Mouse (Mus musculus) right cerebral cortex, postnatal 14 days (tissue): ENCODE results near the gene Edem3.
"Not testable (repeated sequence)": the region's sequence is repeated elsewhere in the genome, so short reads cannot be mapped to it uniquely, and the experiment has no call there.

Source experiments
- DNase-seq: peaks from one replicate; pipeline ENCODE4 v3.0.0; 2022

The Edem3 gene

DNA sequence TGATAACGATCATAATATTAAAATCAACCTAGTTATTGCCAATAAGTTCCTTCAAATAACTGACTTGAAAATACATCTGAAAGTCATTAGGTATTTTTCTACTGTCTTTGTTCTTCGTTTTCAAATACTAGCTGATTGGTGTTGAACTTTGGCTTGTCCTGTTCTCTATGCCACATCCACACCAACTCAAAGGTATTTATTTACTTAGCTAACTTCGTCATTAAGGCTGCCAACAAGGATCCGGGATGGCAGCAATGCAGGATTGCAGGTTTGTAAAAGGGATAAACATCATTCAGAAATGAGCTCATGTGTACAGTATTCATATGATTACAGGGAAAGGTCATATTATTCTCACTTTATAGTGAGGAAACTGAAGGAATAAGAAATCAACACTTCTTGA lies 2.2 kb upstream of the Edem3 start:
- no peak for DNase-seq

DNA sequence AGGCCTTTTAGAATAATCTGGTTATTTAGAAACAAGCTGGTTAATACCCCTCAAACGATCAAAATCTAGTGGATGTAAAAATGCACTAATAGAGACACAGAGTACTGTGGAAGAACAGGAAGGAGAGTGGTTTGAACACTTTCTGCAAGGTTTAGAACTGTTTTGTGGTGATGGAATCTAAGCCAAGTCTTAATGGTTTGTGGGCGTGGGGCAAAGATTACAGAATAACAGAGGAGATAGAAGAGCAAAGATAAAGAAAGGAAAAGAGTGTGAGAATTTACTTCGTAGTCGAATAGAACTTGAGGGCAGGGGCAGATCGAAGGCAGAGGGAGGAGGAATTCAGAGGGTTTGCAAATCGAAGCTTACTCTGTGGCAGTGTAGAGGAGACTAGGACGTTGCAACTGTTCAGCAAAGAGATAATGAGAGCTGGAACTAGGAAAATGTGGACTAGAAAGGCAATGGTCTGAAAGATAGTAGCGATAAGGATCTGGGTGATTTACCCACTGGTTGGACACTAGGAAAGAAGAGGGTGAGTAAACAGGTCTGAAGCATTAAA lies 1.7 kb upstream of the Edem3 start:
- DNase-seq = no peak

GRCm38 (mm10) chr1:151754028-151754489 lies 1.1 kb upstream of the Edem3 start:
- DNase-seq = no peak

GRCm38 (mm10) chr1:151755660-151756424 lies 671 bp downstream of the Edem3 start:
- DNase-seq = no peak

DNA sequence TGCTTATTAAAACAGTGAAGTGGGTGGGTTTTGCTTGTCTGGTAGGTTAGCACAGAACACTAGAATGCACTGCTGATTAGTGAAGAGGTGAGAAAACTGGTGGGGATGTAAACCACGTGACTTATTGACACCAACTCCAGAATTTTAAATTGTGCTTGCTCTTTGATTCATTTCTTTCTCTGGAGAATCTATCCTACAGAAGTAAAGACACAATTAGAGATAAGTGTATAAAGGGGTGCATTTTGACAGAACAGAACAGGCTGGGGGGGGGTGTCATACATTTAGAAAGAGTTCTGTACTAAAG lies 1.2 kb downstream of the Edem3 start:
- DNase-seq = no peak

DNA sequence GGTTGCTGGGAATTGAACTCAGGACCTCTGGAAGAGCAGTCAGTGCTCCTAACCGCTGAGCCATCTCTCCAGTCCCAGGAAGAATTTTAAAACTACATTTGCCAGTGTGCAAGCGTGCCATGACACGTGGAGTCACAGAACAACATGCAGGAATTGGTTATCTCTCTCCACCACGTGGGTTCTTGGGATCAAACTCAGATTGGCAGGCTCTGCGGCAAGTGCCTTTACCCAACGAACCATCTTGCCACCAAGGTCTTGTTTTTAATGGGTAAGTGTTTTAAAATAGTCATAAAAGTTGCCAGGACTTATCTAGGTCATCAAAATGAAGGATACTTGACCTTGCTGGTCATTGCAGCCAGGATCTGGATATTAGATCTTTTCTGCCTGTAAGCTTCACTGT lies 3.1 kb downstream of the Edem3 start:
- no peak for DNase-seq

DNA sequence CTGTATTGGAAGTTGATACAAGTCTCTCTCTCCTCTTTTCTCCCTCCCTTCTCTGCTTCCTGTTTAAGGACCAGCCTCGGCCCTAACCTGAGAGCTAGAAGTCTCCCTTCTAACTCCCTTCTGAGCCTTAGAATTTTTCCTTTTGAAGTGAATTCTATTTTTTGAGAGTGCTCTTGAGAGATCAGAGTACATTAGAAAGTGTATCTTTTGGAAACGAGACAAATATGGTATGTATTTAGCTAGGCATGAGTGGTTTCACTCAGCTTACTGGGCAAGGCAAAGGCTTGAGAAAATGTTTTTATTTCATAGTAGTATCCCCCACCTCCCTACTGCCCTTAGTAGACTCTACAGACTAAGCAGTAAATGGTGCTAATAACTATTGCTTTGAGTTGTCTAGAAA lies 3.8 kb downstream of the Edem3 start:
- no peak for DNase-seq

DNA sequence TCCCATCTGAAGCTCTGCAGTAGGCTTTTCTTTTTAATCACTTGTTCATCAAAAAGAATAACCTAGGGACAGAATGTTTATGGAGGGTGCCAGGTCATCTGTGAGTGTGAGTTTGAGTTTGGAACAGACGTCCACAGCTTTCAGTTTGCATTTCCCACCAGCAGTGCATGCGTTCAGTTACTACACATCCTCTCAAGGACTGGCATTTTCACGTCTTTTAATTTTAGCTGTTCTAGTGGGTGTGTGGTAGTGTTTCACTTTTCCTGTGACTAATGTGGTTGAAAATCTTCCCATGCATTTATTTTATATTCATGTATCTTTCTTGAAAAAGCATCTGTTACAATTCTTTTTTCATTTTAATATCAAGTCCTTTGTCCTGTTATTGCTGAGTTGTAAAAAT lies 9.1 kb downstream of the Edem3 start:
- DNase-seq = no peak

- no peak for DNase-seq
Observed at GRCm38 (mm10) chr1:151766166-151766565, 11.0 kb downstream of the Edem3 start.

DNA sequence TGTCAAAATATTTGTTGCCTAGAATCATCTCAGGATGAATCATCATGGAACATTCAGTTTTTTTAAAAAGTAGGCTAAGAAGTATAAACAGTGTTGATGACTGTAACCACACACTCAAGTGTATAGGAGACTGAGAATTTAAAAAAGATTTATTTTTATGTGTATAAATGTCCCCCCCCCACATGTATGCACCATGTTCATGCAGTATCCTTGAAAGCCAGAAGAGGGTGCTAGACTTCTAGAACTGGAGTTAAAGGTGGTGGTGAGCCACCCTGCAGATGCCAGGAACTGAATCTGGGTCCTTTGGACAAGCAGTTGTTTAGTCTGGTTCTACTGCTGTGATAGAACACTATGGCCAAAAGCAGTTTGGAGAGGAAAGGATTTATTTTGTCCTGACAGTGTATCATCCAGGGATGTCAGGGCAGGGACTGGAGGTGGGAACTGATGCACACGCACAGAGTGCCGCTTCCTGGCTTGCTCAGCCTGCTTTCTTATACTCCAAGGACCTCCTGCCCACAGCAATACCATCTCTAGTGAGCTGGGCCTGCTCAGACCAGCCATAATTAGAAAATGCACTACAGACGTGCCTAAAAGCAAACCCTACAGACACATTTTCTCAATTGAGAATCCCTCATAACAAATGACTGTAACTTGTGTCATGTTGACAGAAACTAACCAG lies 11.9 kb downstream of the Edem3 start:
- DNase-seq = no peak

GRCm38 (mm10) chr1:151769200-151769913 lies 14.2 kb downstream of the Edem3 start:
- no peak for DNase-seq

- no peak for DNase-seq
Observed at GRCm38 (mm10) chr1:151777616-151778015, 22.4 kb downstream of the Edem3 start.

DNA sequence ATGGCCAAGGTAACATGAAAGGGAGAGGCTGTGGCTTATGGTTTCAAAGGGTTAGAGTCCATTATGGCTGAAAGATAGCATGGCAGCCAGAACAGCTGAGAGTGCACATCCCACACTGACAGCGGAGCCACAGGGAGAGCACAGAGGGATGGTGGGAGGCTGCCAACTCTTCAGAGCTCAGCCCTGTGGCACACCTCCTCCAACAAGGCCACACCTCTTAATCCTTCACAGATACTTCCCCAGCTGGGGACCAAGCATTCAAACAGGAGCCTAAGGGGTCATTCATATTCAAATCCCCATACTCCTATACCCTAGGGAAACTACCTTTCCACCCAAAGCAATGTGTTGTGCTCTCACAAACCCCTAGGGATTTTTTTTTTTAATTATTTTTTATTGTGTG lies 23.4 kb downstream of the Edem3 start:
- no peak for DNase-seq

GRCm38 (mm10) chr1:151779306-151779705 lies 24.1 kb downstream of the Edem3 start:
- no peak for DNase-seq

GRCm38 (mm10) chr1:151781447-151781846 lies 26.3 kb downstream of the Edem3 start:
- DNase-seq = no peak

DNA sequence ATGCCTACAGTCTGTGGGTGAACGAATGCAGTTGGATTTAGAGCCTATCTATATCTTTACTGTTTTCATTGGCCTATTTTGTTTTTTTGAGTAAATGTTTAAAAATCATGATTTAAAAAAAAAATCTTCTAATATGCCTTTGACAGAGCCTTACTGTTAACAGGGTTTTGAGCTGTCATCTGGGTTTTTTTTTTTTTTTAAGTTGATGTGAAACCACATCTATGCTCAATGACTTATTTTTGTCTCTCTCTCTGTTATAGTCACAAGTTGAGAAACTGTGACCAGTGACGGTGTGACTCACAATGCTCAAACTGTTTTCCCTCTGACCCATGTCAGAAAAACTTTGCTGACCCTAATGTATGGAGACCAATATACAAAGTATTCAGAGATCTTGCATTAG lies 28.2 kb downstream of the Edem3 start:
- no peak for DNase-seq

GRCm38 (mm10) chr1:151786406-151786805 lies 31.2 kb downstream of the Edem3 start:
- DNase-seq = no peak

GRCm38 (mm10) chr1:151789136-151789535 lies 34.0 kb downstream of the Edem3 start:
- DNase-seq = no peak

DNA sequence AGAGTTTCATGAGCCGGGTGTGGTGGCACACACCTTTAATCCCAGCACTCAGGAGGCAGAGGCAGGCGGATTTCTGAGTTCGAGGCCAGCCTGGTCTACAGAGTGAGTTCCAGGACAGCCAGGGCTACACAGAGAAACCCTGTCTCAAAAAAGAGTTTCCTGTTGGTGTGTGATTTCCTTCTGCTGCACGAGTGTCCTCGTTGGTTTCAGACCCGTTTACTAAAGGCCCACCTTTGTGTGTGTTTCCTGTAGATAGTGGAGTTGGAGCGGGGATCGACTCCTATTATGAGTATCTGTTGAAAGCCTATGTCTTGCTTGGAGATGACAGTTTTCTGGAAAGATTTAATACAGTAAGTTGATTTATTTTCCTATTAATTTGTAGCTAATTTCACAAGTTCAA lies 36.9 kb downstream of the Edem3 start:
- not testable (repeated sequence) for DNase-seq

GRCm38 (mm10) chr1:151802795-151803194 lies 47.6 kb downstream of the Edem3 start:
- not testable (repeated sequence) for DNase-seq

DNA sequence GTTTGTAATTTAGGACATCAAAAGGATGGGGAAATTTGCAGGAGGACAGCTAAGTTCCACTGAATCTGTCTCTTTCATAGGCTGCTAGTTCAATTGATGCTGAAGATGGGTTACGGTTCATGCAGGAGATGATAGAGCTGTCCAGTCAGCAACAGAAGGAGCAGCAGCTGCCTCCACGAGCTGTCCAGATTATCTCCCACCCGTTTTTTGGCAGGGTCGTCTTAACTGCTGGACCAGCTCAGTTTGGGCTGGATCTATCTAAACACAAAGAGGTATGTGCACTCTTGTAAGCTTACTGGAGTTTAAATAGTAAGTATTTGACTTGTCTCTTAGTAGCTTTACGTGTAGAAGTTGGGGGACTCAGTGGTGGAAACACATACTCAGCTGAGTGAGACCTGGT lies 52.1 kb downstream of the Edem3 start:
- DNase-seq = no peak

DNA sequence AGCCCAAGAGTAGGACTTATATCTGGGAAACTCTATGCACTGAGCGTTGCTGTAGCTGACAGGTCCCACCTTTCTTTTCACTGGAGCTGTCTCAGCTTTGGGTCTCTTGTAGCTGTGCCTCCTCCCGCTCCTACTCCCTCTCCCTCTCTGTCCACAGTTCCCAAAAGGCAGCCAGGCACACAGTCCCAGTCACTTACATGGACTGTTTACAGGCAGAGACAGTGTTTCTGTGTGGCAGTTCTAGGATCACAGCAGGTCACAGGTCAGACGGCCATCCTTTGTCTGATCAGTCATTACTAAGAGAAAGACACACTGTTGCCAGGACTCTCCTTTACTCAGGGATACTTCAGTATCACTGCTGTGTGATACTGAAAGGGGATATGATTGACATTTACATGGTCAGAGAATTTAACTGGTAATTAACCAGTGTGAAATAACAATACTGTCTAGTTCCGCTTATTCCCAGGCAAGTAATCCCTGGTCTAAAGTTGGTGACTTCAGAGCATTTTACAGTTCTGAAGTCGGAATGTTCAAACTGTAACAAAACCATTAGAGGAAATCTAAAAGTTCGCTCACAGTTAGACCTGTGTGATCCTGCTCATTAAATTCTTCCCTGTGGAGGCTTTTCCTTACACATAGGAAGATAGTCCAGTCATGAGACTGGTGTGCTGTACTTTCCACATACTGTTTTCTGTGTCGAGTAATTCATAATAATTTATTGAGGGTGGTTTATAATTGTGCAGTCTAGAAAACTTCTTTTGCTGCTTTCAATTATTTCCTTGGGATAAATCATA lies 55.7 kb downstream of the Edem3 start:
- no peak for DNase-seq

- DNase-seq = no peak
Observed at GRCm38 (mm10) chr1:151811456-151811855, 56.3 kb downstream of the Edem3 start.
